ENCODE assay signal across 14 mouse cellular contexts in genomic region chr10:75257401-75257800, GRCm38 (mm10).
"Had no signal": no experiment of that assay in that cellular context is flagged by ENCODE, and none has a peak within 500 bp of the region (broad histone marks: within the 10 kb centered on the region; RNA-seq: fewer than 3 reads in every experiment).

No protein-coding gene starts in this region.

- ATAC-seq: liver, embryonic 12.5 days; lung, postnatal 0 days had no signal

- H3K9me3 ChIP-seq: limb, embryonic 12.5 days; liver, embryonic 12.5 days; liver, embryonic 15.5 days; midbrain, embryonic 12.5 days had no signal

- H3K9ac ChIP-seq: limb, embryonic 12.5 days; liver, embryonic 12.5 days; liver, embryonic 15.5 days; midbrain, embryonic 12.5 days had no signal

- DNase-seq: kidney, adult 18-20 months; kidney, adult 9 months; layer of hippocampus, postnatal 36 days; liver; lung, adult 18-20 months; thymus, adult 18-20 months; thymus, postnatal 36 days had no signal

- H3K4me2 ChIP-seq: limb, embryonic 12.5 days; liver, embryonic 12.5 days; liver, embryonic 15.5 days; midbrain, embryonic 12.5 days had no signal

- H3K27ac ChIP-seq: left cerebral cortex, adult 2 months; limb, embryonic 12.5 days; liver, embryonic 12.5 days; liver, embryonic 15.5 days; macrophage had no signal

- H3K27me3 ChIP-seq: limb, embryonic 12.5 days; liver, embryonic 12.5 days; liver, embryonic 15.5 days; midbrain, embryonic 12.5 days had no signal

- H3K4me3 ChIP-seq: left cerebral cortex, adult 2 months; limb, embryonic 12.5 days; liver, embryonic 12.5 days; liver, embryonic 15.5 days; midbrain, embryonic 12.5 days had no signal

- H3K4me1 ChIP-seq: limb, embryonic 12.5 days; liver, embryonic 15.5 days; midbrain, embryonic 12.5 days had no signal
